Comparison of ENCODE assay signal across 15 mouse cellular contexts in the genomic region with DNA sequence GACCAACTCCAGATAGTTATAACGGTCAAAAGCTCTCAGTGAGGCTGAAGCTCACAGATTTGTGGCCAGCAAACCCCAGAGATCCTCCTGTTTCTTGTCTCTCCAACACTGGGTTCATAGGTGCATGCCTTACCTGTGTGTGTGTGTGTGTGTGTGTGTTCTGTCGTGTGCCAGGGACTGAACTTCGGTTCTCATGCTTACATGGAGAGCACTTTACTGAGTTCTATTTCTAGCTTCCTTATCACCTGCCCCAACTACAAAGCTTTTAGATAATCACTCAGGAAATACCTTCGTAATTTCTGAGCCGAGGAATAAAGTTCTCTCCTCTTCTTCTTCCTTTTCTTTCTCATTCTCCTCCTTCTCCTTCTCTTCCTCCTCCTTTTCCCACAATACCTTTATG.
"Had no signal": no experiment of that assay in that cellular context is flagged by ENCODE, and none has a peak within 500 bp of the region (broad histone marks: within the 10 kb centered on the region; RNA-seq: fewer than 3 reads in every experiment).

No protein-coding gene starts in this region.

- ATAC-seq: liver, postnatal 0 days; midbrain, embryonic 16.5 days had no signal

- DNase-seq: kidney, postnatal 36 days; liver; liver, embryonic 13.5 days; liver, postnatal 0 days; lung, postnatal 14 days; right cerebral cortex, postnatal 14 days; thymus, adult 18-20 months; thymus, postnatal 14 days had no signal

- H3K4me2 ChIP-seq: limb, embryonic 12.5 days; liver, embryonic 13.5 days; lung, embryonic 15.5 days; midbrain, embryonic 11.5 days had no signal

- H3K27me3 ChIP-seq: liver, embryonic 13.5 days; lung, embryonic 15.5 days; megakaryocyte, embryonic 14.5 days had no signal

- H3K36me3 ChIP-seq: limb, embryonic 12.5 days; liver, embryonic 13.5 days; lung, embryonic 15.5 days had no signal

- H3K27ac ChIP-seq: kidney, postnatal 0 days; limb, embryonic 12.5 days; liver, embryonic 13.5 days; lung, embryonic 15.5 days; macrophage had no signal

- H3K9ac ChIP-seq: limb, embryonic 12.5 days; liver, embryonic 13.5 days; liver, postnatal 0 days; lung, embryonic 15.5 days had no signal

- H3K9me3 ChIP-seq: limb, embryonic 12.5 days; liver, embryonic 13.5 days; lung, embryonic 15.5 days; megakaryocyte, embryonic 14.5 days had no signal

- H3K4me3 ChIP-seq: limb, embryonic 12.5 days; liver, embryonic 13.5 days; lung, embryonic 15.5 days; megakaryocyte, embryonic 14.5 days had no signal
